Mouse (Mus musculus): ENCODE measurements at regions not wholly inside any gene's neighbourhood (a gene's known extent, or its start where the extent isn't known, plus 50 kb on each side); places are given as distances from the start of the nearest gene placed in this dataset.

DNA sequence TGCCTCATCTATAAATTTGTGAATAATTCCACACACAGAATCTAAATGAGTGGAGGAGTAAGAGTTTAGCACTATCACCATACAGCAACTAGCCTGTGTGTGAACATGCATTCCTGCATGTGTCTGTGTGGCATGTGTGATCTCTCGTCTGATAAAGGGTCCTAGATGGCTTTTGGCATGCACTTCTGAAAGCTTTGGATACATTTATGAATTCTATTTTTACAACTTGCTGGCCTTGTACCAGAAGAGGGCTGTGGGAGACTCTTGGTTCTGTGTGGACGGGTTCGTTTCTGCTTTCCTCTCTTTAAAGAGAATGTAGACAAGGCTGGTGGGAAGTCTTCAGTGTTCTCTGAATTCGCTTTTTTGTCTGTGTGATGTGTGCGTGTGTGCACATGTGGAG lies 148.7 kb upstream of the Id2 start:
- no peak overlapping the region for H3K4me3 ChIP-seq (ENCODE audit: insufficient read depth in 1 of 2, low read depth in 1 of 2, low read length in 2 of 2, poor library complexity in 1 of 2, severe bottlenecking in 1 of 2)
- in situ Hi-C loops (cut with MboI; ENCODE audit: low sequenced_read_pairs in 2 of 2, unreplicated experiment in 2 of 2) = no loop called here
- no peak overlapping the region for H3K27ac ChIP-seq (ENCODE audit: insufficient read depth, low read depth, low read length, poor library complexity, severe bottlenecking)
- no peak overlapping the region for H3K9ac ChIP-seq (ENCODE audit: insufficient read depth, low read depth, low read length, poor library complexity, severe bottlenecking)
- no peaks in the 10 kb centered on the region for H3K4me1 ChIP-seq (ENCODE audit: control insufficient read depth in 2 of 2, insufficient read depth in 2 of 2, low read length in 2 of 2, poor library complexity in 1 of 2)
- TF ChIP-seq HCFC1 (IDR thresholded peaks at IDR 0.05; ENCODE audit: borderline replicate concordance, insufficient read depth, low read length) = no peak
- TF ChIP-seq ZNF384 (IDR thresholded peaks at IDR 0.05; ENCODE audit: low read depth, low read length) = no peak
- no peak for TF ChIP-seq MAFK (IDR thresholded peaks at IDR 0.05; ENCODE audit: insufficient read depth, low read depth, low read length)
- no peak for TF ChIP-seq ZC3H11A (IDR thresholded peaks at IDR 0.05; ENCODE audit: borderline replicate concordance, low read depth, low read length)
- no peak for TF ChIP-seq CHD2 (IDR thresholded peaks at IDR 0.05; ENCODE audit: low read depth, low read length)
- DNase-seq (ENCODE audit: low read depth, low spot score) = no peak
- no peaks in the 10 kb centered on the region for H3K36me3 ChIP-seq (ENCODE audit: control insufficient read depth, insufficient read depth, low read length, poor library complexity, severe bottlenecking)
- no peaks in the 10 kb centered on the region for H3K9me3 ChIP-seq (ENCODE audit: control insufficient read depth, insufficient read depth, low read depth, low read length)

DNA sequence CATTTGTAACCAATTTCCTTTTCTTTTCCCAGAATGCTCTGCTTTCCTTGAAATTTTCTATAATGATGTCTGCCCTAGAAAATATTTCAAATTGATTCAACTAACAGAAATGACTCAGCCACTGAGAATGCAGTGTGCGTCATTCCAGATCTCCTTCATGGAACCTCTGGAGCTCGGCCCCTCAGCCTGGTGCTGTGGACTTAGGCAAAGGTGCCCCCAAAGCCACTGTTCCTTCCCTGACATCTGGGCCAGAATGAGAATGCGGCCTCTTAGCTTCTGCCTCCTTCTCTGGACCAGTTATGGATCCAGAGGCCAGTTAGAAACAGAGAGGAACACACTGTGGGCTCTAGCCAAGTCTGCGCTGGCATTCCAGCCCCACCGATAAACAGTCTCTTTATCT lies 148.3 kb upstream of the Id2 start:
- TF ChIP-seq MAFK (IDR thresholded peaks at IDR 0.05; ENCODE audit: insufficient read depth, low read depth, low read length) (no peak), ZC3H11A (IDR thresholded peaks at IDR 0.05; ENCODE audit: borderline replicate concordance, low read depth, low read length) (no peak), ZNF384 (IDR thresholded peaks at IDR 0.05; ENCODE audit: low read depth, low read length) (no peak), CHD2 (IDR thresholded peaks at IDR 0.05; ENCODE audit: low read depth, low read length) (no peak), HCFC1 (IDR thresholded peaks at IDR 0.05; ENCODE audit: borderline replicate concordance, insufficient read depth, low read length) (no peak)
- no peak for DNase-seq (ENCODE audit: low read depth, low spot score)
- H3K9me3 ChIP-seq (ENCODE audit: control insufficient read depth, insufficient read depth, low read depth, low read length) = no peaks in the 10 kb centered on the region
- no peak overlapping the region for H3K9ac ChIP-seq (ENCODE audit: insufficient read depth, low read depth, low read length, poor library complexity, severe bottlenecking)
- no peaks in the 10 kb centered on the region for H3K36me3 ChIP-seq (ENCODE audit: control insufficient read depth, insufficient read depth, low read length, poor library complexity, severe bottlenecking)
- H3K4me3 ChIP-seq (ENCODE audit: insufficient read depth in 1 of 2, low read depth in 1 of 2, low read length in 2 of 2, poor library complexity in 1 of 2, severe bottlenecking in 1 of 2) = no peak overlapping the region
- H3K4me1 ChIP-seq (ENCODE audit: control insufficient read depth in 2 of 2, insufficient read depth in 2 of 2, low read length in 2 of 2, poor library complexity in 1 of 2) = no peaks in the 10 kb centered on the region
- in situ Hi-C loops (cut with MboI; ENCODE audit: low sequenced_read_pairs in 2 of 2, unreplicated experiment in 2 of 2) = no loop called here
- no peak overlapping the region for H3K27ac ChIP-seq (ENCODE audit: insufficient read depth, low read depth, low read length, poor library complexity, severe bottlenecking)

DNA sequence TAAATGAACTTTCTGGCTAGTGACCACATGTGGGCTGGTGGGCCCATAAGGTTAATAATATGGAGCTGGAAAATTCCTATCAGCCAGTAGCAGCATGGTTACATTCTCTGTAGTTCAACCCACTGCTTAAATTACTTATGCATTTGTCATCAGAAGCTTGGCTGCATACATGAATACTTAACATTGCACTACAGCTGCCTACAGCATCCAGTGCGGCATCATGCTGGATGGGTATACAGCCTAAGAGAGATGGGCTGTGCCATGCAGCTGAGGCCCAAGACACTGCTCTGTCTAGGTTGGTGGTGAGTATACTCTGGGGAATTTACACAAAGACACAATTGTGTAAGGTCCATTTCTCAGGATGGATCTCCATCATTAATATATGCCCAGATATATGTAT lies 147.7 kb upstream of the Id2 start:
- Histone ChIP-seq H3K4me1 (ENCODE audit: control insufficient read depth in 2 of 2, insufficient read depth in 2 of 2, low read length in 2 of 2, poor library complexity in 1 of 2) (no peaks in the 10 kb centered on the region), H3K27ac (ENCODE audit: insufficient read depth, low read depth, low read length, poor library complexity, severe bottlenecking) (no peak overlapping the region), H3K36me3 (ENCODE audit: control insufficient read depth, insufficient read depth, low read length, poor library complexity, severe bottlenecking) (no peaks in the 10 kb centered on the region), H3K9me3 (ENCODE audit: control insufficient read depth, insufficient read depth, low read depth, low read length) (no peaks in the 10 kb centered on the region), H3K4me3 (ENCODE audit: insufficient read depth in 1 of 2, low read depth in 1 of 2, low read length in 2 of 2, poor library complexity in 1 of 2, severe bottlenecking in 1 of 2) (no peak overlapping the region), H3K9ac (ENCODE audit: insufficient read depth, low read depth, low read length, poor library complexity, severe bottlenecking) (no peak overlapping the region)
- TF ChIP-seq ZC3H11A (IDR thresholded peaks at IDR 0.05; ENCODE audit: borderline replicate concordance, low read depth, low read length) = no peak
- no peak for TF ChIP-seq MAFK (IDR thresholded peaks at IDR 0.05; ENCODE audit: insufficient read depth, low read depth, low read length)
- no peak for TF ChIP-seq ZNF384 (IDR thresholded peaks at IDR 0.05; ENCODE audit: low read depth, low read length)
- no peak for TF ChIP-seq CHD2 (IDR thresholded peaks at IDR 0.05; ENCODE audit: low read depth, low read length)
- TF ChIP-seq HCFC1 (IDR thresholded peaks at IDR 0.05; ENCODE audit: borderline replicate concordance, insufficient read depth, low read length) = no peak
- in situ Hi-C loops (cut with MboI; ENCODE audit: low sequenced_read_pairs in 2 of 2, unreplicated experiment in 2 of 2) = no loop called here
- no peak for DNase-seq (ENCODE audit: low read depth, low spot score)

DNA sequence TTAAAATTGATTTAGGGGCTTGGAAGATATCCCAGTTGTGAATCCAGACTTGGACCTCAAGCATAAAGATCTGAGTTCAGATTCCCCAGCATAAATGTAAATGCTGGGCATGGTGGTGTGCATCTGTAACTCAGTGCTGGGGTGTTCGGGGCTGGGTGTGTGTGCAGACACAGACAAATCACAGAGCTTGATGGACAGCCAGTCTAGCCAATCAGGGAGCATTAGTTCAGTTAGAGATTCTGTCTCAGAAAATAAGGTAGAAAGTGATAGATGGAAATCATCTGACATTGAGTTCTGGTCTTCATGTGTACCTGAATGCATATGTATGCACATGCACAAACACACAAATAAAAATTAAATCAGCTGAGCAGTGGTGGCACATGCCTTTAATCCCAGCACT lies 147.0 kb upstream of the Id2 start:
- Histone ChIP-seq H3K9me3 (ENCODE audit: control insufficient read depth, insufficient read depth, low read depth, low read length) (no peaks in the 10 kb centered on the region), H3K27ac (ENCODE audit: insufficient read depth, low read depth, low read length, poor library complexity, severe bottlenecking) (no peak overlapping the region)

DNA sequence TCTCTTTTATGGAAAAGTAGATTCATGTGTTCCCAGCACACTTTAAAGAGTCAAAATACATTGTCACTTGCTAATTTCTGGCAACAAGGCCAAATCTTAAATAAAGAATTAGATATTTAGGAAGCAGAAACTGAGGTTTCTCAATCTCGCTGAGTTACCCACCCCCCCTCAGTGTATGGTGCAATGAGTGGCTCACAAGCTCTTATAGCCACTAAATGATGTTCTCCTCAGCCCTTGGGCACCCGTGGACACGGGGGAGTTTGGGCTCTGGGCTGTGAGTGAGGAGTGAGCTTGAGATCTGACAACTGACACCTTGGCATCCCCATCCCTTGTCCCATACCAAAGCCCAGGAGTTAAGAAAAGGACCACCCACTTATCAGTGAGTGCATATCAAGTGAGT lies 145.4 kb upstream of the Id2 start:
- H3K4me3 ChIP-seq (ENCODE audit: insufficient read depth in 1 of 2, low read depth in 1 of 2, low read length in 2 of 2, poor library complexity in 1 of 2, severe bottlenecking in 1 of 2) = no peak overlapping the region
- TF ChIP-seq HCFC1 (IDR thresholded peaks at IDR 0.05; ENCODE audit: borderline replicate concordance, insufficient read depth, low read length) (no peak), CHD2 (IDR thresholded peaks at IDR 0.05; ENCODE audit: low read depth, low read length) (no peak), ZNF384 (IDR thresholded peaks at IDR 0.05; ENCODE audit: low read depth, low read length) (no peak), MAFK (IDR thresholded peaks at IDR 0.05; ENCODE audit: insufficient read depth, low read depth, low read length) (no peak), ZC3H11A (IDR thresholded peaks at IDR 0.05; ENCODE audit: borderline replicate concordance, low read depth, low read length) (no peak)
- DNase-seq (ENCODE audit: low read depth, low spot score) = no peak
- H3K9ac ChIP-seq (ENCODE audit: insufficient read depth, low read depth, low read length, poor library complexity, severe bottlenecking) = no peak overlapping the region
- H3K27ac ChIP-seq (ENCODE audit: insufficient read depth, low read depth, low read length, poor library complexity, severe bottlenecking) = no peak overlapping the region
- no peaks in the 10 kb centered on the region for H3K4me1 ChIP-seq (ENCODE audit: control insufficient read depth in 2 of 2, insufficient read depth in 2 of 2, low read length in 2 of 2, poor library complexity in 1 of 2)
- no peaks in the 10 kb centered on the region for H3K36me3 ChIP-seq (ENCODE audit: control insufficient read depth, insufficient read depth, low read length, poor library complexity, severe bottlenecking)
- in situ Hi-C loops (cut with MboI; ENCODE audit: low sequenced_read_pairs in 2 of 2, unreplicated experiment in 2 of 2) = no loop called here
- no peaks in the 10 kb centered on the region for H3K9me3 ChIP-seq (ENCODE audit: control insufficient read depth, insufficient read depth, low read depth, low read length)

More for the DNA sequence above, 147.0 kb upstream of the Id2 start:
- TF ChIP-seq ZC3H11A (IDR thresholded peaks at IDR 0.05; ENCODE audit: borderline replicate concordance, low read depth, low read length) (no peak), ZNF384 (IDR thresholded peaks at IDR 0.05; ENCODE audit: low read depth, low read length) (no peak), CHD2 (IDR thresholded peaks at IDR 0.05; ENCODE audit: low read depth, low read length) (no peak), HCFC1 (IDR thresholded peaks at IDR 0.05; ENCODE audit: borderline replicate concordance, insufficient read depth, low read length) (no peak), MAFK (IDR thresholded peaks at IDR 0.05; ENCODE audit: insufficient read depth, low read depth, low read length) (no peak)
- no peaks in the 10 kb centered on the region for H3K4me1 ChIP-seq (ENCODE audit: control insufficient read depth in 2 of 2, insufficient read depth in 2 of 2, low read length in 2 of 2, poor library complexity in 1 of 2)
- no peak overlapping the region for H3K9ac ChIP-seq (ENCODE audit: insufficient read depth, low read depth, low read length, poor library complexity, severe bottlenecking)
- in situ Hi-C loops (cut with MboI; ENCODE audit: low sequenced_read_pairs in 2 of 2, unreplicated experiment in 2 of 2) = no loop called here
- DNase-seq (ENCODE audit: low read depth, low spot score) = no peak
- no peak overlapping the region for H3K4me3 ChIP-seq (ENCODE audit: insufficient read depth in 1 of 2, low read depth in 1 of 2, low read length in 2 of 2, poor library complexity in 1 of 2, severe bottlenecking in 1 of 2)
- no peaks in the 10 kb centered on the region for H3K36me3 ChIP-seq (ENCODE audit: control insufficient read depth, insufficient read depth, low read length, poor library complexity, severe bottlenecking)
